Mouse (Mus musculus) liver, postnatal 0 days (tissue): ENCODE measurements around the gene Ercc4. TPM values are rescaled to one million over a fixed set of nuclear protein-coding genes. Genes with fewer than 3 reads are reported as not detected.

ENCODE experiments used
- ATAC-seq: fragments of 200-750 bp; cut with Nextera tagmentation; 2 replicates; pipeline ENCODE4 v1.8.0; 2017; ENCODE audit warnings: mild to moderate bottlenecking, moderate library complexity
- DNase-seq: peaks from one replicate; pipeline ENCODE4 v3.0.0-alpha.2; 2016
- H3K27ac ChIP-seq: fragments of 300-500 bp; sonication (generic); 2 replicates; pipeline ENCODE4 v1.5.1; 2014; ENCODE audit warnings: antibody characterized with exemption, moderate library complexity, mild to moderate bottlenecking, low read depth
- H3K27me3 ChIP-seq: fragments of 300-500 bp; sonication (generic); 2 replicates; pipeline ENCODE4 v1.6.1; 2014; ENCODE audit warnings: low read length, control low read depth, mixed read lengths; ENCODE audit not compliant: insufficient read depth
- H3K36me3 ChIP-seq: fragments of 300-500 bp; sonication (generic); replicated peaks from 2 replicates; pipeline ENCODE4 v1.6.1; 2014; ENCODE audit warnings: mild to moderate bottlenecking, control low read depth, low read length, moderate library complexity, mixed read lengths; ENCODE audit not compliant: insufficient read depth
- H3K4me1 ChIP-seq: fragments of 300-500 bp; sonication (generic); 2 replicates; pipeline ENCODE4 v1.6.1; 2014; ENCODE audit warnings: antibody characterized with exemption, mild to moderate bottlenecking, control low read depth; ENCODE audit not compliant: insufficient read depth
- H3K4me2 ChIP-seq: fragments of 300-500 bp; sonication (generic); 2 replicates; pipeline ENCODE4 v1.6.1; 2014; ENCODE audit warnings: low read depth, mild to moderate bottlenecking, low read length, moderate library complexity, mixed read lengths
- H3K4me3 ChIP-seq: fragments of 300-500 bp; sonication (generic); 2 replicates; pipeline ENCODE4 v1.5.1; 2014; ENCODE audit warnings: low read depth, low read length
- H3K9ac ChIP-seq: fragments of 300-500 bp; sonication (generic); replicated peaks from 2 replicates; pipeline ENCODE4 v1.6.1; 2014; ENCODE audit warnings: mild to moderate bottlenecking, moderate library complexity
- H3K9me3 ChIP-seq: fragments of 300-500 bp; sonication (generic); 2 replicates; pipeline ENCODE4 v1.6.1; 2016; ENCODE audit warnings: mild to moderate bottlenecking, control low read depth, low read length, mixed read lengths
- CTCF ChIP-seq: sonication (generic); IDR thresholded peaks from 2 replicates; pipeline ENCODE4 v1.5.1; 2016; ENCODE audit warnings: antibody characterized with exemption, low read depth
- EP300 ChIP-seq: IDR thresholded peaks from 2 replicates; pipeline ENCODE4 v1.6.1; 2016; ENCODE audit warnings: antibody characterized with exemption, low read depth, mild to moderate bottlenecking
- WGBS: fragments of 180-500 bp; shearing (Covaris S2); extraction: QIAGEN DNeasy Blood & Tissue Kit; methylation state at CpG from one replicate; pipeline ENCODE4 v1.1.7; 2014; ENCODE audit not compliant: insufficient replicate concordance; 5-methylcytosine and 5-hydroxymethylcytosine counted together
- polyA plus RNA-seq: library from polyadenylated mRNA; unstranded; fragments of >200 nt; fragmentation: Nextera tagmentation; extraction: Ambion mirVana; gene quantifications from 2 replicates; pipeline ENCODE4 v1.2.1, GENCODE M21; 2015

The Ercc4 gene
- polyA plus RNA-seq, 1 experiment from 2014 or later, result 3.2 TPM

DNA sequence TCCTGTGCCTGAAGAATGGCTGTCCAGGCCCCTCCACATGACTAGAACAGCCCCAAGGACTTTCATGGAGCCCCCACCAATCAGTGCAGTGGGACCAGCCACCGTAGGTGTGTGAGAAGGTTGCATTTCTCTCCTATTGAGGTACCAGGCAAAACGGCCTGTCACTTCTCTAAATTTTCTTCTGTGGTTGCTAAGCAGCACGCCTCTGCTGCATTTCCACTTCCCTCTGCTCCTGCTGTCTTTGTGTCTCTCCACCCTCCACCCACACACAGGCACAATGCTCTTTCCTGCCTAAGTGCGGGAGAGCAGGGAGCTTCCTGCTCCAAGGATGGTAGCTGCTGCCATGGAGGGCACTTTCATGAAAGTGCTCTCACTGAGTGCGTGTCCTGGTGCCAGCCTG, 87.8 kb downstream of the Ercc4 start:
- no peaks in the 10 kb centered on the region for H3K36me3 ChIP-seq
- H3K27ac ChIP-seq, result no peak overlapping the region

DNA sequence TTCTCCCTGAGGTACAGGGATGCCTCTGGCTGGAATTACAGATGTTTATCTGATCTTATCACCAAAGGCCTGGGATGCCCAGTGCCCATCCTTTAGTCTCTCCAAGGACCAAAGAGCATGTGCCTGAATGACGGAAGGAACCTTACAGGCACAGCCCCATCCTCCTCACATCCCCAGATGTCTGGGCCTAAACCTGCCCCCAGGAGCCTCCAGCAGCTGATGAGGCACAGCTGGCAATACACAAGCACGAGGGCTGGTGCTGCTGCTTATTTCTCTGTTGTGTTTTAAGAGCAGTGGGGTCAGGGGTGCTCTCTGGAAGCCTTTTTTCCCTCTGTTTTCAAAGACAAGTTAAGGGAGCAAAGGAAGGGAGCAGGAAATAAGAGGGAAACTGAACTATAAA, 89.7 kb downstream of the Ercc4 start:
- H3K36me3 ChIP-seq, result no peaks in the 10 kb centered on the region
- H3K4me2 ChIP-seq, result no peak overlapping the region
- H3K27me3 ChIP-seq, result no peaks in the 10 kb centered on the region
- ATAC-seq, result no peak
- DNase-seq, result no peak
- no peaks in the 10 kb centered on the region for H3K9me3 ChIP-seq
- H3K4me3 ChIP-seq, result no peak overlapping the region
- 0 out of 2 replicates have a peak, but pooled peaks cover 4% of the 10 kb centered on the region for H3K4me1 ChIP-seq
- no peak overlapping the region for H3K27ac ChIP-seq
- no peak overlapping the region for H3K9ac ChIP-seq
- WGBS, result 54% methylated on average over 2 of the region's 2 CpGs
- no peak for TF ChIP-seq EP300
- no peak for TF ChIP-seq CTCF

More for the DNA sequence above, 87.8 kb downstream of the Ercc4 start:
- H3K4me1 ChIP-seq, result peaks cover 4% of the 10 kb centered on the region; the same call in 1 of the 2 replicates
- H3K9me3 ChIP-seq, result no peaks in the 10 kb centered on the region
- DNase-seq (no peak), ATAC-seq (no peak)
- H3K27me3 ChIP-seq, result no peaks in the 10 kb centered on the region
- no peak overlapping the region for H3K9ac ChIP-seq
- H3K4me3 ChIP-seq, result no peak overlapping the region
- H3K4me2 ChIP-seq, result no peak overlapping the region
- WGBS, result 27% methylated on average over 5 of the region's 5 CpGs
- no peak for TF ChIP-seq EP300
- TF ChIP-seq CTCF, result no peak

Other genes starting within 250 kb of the Ercc4 start
- 5.8 and 6.0 TPM in 2 replicates for gene Mrtfb, start 146.8 kb downstream of the Ercc4 start, polyA plus RNA-seq